Mouse (Mus musculus) midbrain, embryonic 14.5 days (tissue): ENCODE results near the gene Kat14. TPM values are rescaled to one million over a fixed set of nuclear protein-coding genes. Genes with fewer than 3 reads are reported as not detected.
A peak's percentile ranks its signal among the peaks of the same experiment; 100 is the strongest.
"Not testable (repeated sequence)": the region's sequence is repeated elsewhere in the genome, so short reads cannot be mapped to it uniquely, and the experiment has no call there.

ENCODE experiments used
- ATAC-seq: fragments of 200-750 bp; cut with Nextera tagmentation; 2 replicates; pipeline ENCODE4 v1.8.0; 2017; ENCODE audit warnings: moderate number of reproducible peaks, moderate library complexity; ENCODE audit not compliant: low FRiP score, low TSS enrichment
- DNase-seq: peaks from one replicate; pipeline ENCODE4 v3.0.0-alpha.2; 2015
- H3K27ac ChIP-seq: fragments of 300-500 bp; sonication (generic); replicated peaks from 2 replicates; pipeline ENCODE4 v1.5.1; 2014; ENCODE audit warnings: mild to moderate bottlenecking, low read depth, low read length, moderate library complexity
- H3K27me3 ChIP-seq: fragments of 300-500 bp; sonication (generic); 2 replicates; pipeline ENCODE4 v1.6.1; 2014; ENCODE audit warnings: low read length, control low read depth, mixed read lengths; ENCODE audit not compliant: control insufficient read depth, insufficient read depth
- H3K36me3 ChIP-seq: fragments of 300-500 bp; sonication (generic); 2 replicates; pipeline ENCODE4 v1.6.1; 2014; ENCODE audit warnings: low read length, control low read depth; ENCODE audit not compliant: control insufficient read depth, insufficient read depth
- H3K4me1 ChIP-seq: fragments of 300-500 bp; sonication (generic); 2 replicates; pipeline ENCODE4 v1.6.1; 2014; ENCODE audit warnings: mild to moderate bottlenecking, antibody characterized with exemption, low read length, control low read depth; ENCODE audit not compliant: control insufficient read depth, insufficient read depth
- H3K4me2 ChIP-seq: fragments of 300-500 bp; sonication (generic); 2 replicates; pipeline ENCODE4 v1.6.1; 2014; ENCODE audit warnings: mild to moderate bottlenecking, low read length, moderate library complexity
- H3K4me3 ChIP-seq: fragments of 300-500 bp; sonication (generic); replicated peaks from 2 replicates; pipeline ENCODE4 v1.5.1; 2014; ENCODE audit warnings: low read depth, low read length
- H3K9ac ChIP-seq: fragments of 300-500 bp; sonication (generic); replicated peaks from 2 replicates; pipeline ENCODE4 v1.6.1; 2014; ENCODE audit warnings: mild to moderate bottlenecking, low read length, moderate library complexity
- H3K9me3 ChIP-seq: fragments of 300-500 bp; sonication (generic); 2 replicates; pipeline ENCODE4 v1.6.1; 2016; ENCODE audit warnings: low read length, control low read depth, mixed read lengths; ENCODE audit not compliant: control insufficient read depth
- WGBS: fragments of 180-500 bp; shearing (Covaris S2); extraction: QIAGEN DNeasy Blood & Tissue Kit; methylation state at CpG from one replicate; pipeline ENCODE4 v1.1.7; 2014; 5-methylcytosine and 5-hydroxymethylcytosine counted together
- polyA plus RNA-seq: library from polyadenylated mRNA; unstranded; fragments of >200 nt; fragmentation: Nextera tagmentation; extraction: Ambion mirVana; gene quantifications from 2 replicates; pipeline ENCODE4 v1.2.1, GENCODE M21; 2014

Gene Kat14
- polyA plus RNA-seq, 1 experiment from 2014 or later = 25.5 TPM

DNA sequence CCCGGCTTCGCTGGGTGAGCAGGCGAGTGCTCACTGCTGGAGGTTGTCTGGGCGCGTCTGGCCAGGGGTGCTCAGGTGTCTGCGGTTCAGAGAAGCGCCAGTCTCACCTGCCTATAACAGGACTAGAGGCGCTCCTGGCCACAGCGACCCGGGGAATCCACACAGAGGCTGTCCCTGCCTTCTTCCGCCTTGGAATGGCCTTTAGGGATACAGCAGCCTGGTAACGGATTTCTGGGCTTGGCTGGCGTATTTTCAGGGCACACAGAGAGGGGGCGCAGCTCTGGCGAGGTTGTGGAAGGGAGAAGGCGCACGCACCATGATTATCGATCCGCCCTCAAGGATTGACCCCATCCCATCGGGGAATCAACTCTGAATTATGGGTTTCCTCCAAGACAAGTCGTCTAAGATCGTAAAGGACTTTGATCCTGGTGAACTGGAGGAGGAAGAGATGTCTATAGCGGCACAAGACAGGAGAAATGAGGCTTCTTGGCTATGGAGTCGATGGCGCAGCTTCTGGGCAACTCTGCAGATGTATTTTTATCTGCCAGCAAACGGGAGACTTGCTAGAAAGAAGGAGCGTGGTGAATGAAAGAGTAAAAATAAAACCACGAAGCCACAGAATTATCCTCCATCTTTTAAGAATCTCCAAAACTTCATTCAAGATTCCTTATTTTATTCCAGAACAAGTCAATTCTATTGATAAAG is 35.5 kb upstream of the Kat14 start:
- H3K9me3 ChIP-seq = no peaks in the 10 kb centered on the region
- no peaks in the 10 kb centered on the region for H3K36me3 ChIP-seq
- DNase-seq (peak; percentile 54), ATAC-seq (no peak)
- no peak overlapping the region for H3K9ac ChIP-seq
- no peak overlapping the region for H3K27ac ChIP-seq
- 6% methylated on average over 28 of the region's 28 CpGs for WGBS
- H3K4me2 ChIP-seq = peak overlapping the region; percentile 86
- peak overlapping the region; percentile 26 for H3K4me3 ChIP-seq
- peaks cover 53% of the 10 kb centered on the region for H3K27me3 ChIP-seq
- H3K4me1 ChIP-seq = peaks cover 22% of the 10 kb centered on the region

DNA sequence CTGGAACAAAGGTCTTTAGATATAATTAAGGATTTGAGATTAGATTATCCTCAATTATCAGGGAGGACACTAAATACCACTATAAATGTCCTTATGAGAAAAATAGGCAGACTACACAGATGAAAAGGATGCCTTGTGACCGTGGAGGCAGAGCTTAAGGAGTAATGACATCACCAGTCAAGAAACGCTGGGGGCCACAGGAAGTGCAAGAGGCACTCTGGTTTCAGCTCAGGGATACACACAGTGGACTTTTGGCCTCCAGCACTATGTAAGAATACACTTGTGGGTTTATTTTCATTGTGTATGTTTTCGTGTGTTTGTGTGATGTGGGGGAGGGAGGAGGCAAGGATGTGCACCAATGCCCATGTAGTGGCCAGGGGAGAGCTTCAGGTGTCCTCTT is 31.6 kb upstream of the Kat14 start:
- DNase-seq (no peak), ATAC-seq (no peak)
- Histone ChIP-seq H3K27ac (no peak overlapping the region), H3K4me2 (no peak overlapping the region), H3K9ac (no peak overlapping the region), H3K27me3 (peaks cover 19% of the 10 kb centered on the region), H3K36me3 (no peaks in the 10 kb centered on the region), H3K4me3 (no peak overlapping the region), H3K9me3 (no peaks in the 10 kb centered on the region), H3K4me1 (peaks cover 6% of the 10 kb centered on the region; the same call in 1 of the 2 replicates)
- WGBS = 78% methylated on average over 3 of the region's 3 CpGs

DNA sequence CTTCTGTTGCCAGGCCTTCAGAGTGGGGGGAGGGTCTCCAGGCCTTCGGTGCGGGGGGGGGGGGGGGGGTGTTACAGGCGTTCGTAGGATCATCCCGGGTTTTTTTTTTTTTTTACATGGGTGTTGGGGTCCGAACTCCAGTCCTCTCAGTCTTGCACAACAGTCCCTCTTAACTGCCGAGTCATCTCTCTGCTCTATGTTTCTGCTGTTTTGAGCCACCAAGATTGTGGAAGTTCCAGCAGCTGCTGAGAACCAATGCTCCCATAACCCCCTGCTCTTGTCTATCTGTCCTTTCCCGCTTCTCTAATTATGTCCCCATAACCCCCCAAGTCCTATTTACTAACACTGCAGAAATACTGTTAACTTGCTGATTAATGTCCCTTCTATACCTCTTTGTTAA is 31.1 kb upstream of the Kat14 start:
- no peak overlapping the region for H3K4me2 ChIP-seq
- DNase-seq = no peak
- ATAC-seq = no peak
- H3K27ac ChIP-seq = no peak overlapping the region
- H3K9me3 ChIP-seq = no peaks in the 10 kb centered on the region
- H3K4me1 ChIP-seq = peaks cover 4% of the 10 kb centered on the region; the same call in 1 of the 2 replicates
- peaks cover 16% of the 10 kb centered on the region for H3K27me3 ChIP-seq
- no peaks in the 10 kb centered on the region for H3K36me3 ChIP-seq
- no peak overlapping the region for H3K4me3 ChIP-seq
- H3K9ac ChIP-seq = no peak overlapping the region
- WGBS = 71% methylated on average over 6 of the region's 8 CpGs

DNA sequence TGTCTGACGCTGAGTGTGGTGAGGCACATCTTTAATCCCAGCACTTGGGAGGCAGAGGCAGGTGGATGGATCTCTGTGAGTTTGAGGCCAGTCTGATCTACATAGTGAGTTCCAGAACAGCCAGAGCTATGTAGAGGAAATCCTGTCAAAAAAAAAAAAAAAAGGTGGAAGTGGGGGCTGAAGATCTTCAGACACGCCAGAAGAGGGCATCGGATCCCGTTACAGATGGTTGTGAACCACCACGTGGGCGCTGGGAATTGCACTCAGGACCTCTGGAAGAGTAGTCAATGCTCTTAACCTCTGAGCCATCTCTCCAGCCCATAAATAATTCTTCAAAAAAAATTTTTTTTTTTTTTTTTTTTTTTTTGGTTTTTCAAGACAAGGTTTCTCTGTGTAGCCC is 30.6 kb upstream of the Kat14 start:
- WGBS = 80% methylated on average over 6 of the region's 6 CpGs
- H3K36me3 ChIP-seq, H3K4me3 ChIP-seq, H3K27ac ChIP-seq, H3K9me3 ChIP-seq, H3K4me1 ChIP-seq, ATAC-seq, H3K4me2 ChIP-seq, DNase-seq, H3K9ac ChIP-seq: not testable (repeated sequence)
- H3K27me3 ChIP-seq = peaks cover 15% of the 10 kb centered on the region

DNA sequence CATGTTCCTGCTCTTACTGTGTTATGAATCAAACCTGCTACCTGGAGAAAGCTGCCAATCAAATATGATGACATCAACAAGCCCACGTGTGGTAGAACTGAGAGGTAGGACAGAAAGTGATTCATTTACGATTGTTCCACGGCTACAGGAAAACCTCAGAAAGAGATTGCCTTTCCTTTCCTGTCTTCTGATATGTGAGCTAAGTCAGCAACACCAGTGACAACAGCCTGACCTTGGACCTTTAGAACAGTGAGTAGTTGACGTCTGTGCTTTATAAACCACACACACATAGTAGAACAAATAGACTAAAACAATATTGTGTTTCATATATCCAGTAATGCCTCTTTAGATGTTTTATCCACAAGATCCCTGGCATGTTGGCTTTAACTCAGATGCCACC is 25.6 kb upstream of the Kat14 start:
- Histone ChIP-seq H3K4me2 (no peak overlapping the region), H3K4me3 (no peak overlapping the region), H3K4me1 (no peaks in the 10 kb centered on the region), H3K36me3 (no peaks in the 10 kb centered on the region), H3K27me3 (no peaks in the 10 kb centered on the region), H3K9me3 (no peaks in the 10 kb centered on the region), H3K9ac (no peak overlapping the region), H3K27ac (no peak overlapping the region)
- 85% methylated on average over 4 of the region's 4 CpGs for WGBS
- no peak for ATAC-seq
- no peak for DNase-seq

DNA sequence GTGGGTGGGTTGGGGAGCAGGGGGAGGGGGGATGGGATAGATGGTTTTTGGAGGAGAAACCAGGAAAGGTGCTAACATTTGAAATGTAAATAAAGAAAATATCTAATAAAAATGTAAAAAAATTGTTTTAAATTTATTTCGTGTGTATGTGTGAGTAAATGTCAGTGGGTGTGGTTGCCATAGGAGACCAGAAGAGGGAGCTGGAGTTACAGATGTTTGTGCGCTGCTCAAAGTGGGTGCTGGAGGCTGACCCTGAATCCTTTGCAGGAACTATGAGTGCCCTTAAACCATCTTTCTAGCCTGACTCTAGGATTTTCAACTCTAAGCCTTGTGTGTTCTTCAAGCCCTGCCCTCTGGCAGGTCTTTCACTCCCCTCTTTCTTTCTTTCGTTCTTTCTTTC is 20.3 kb upstream of the Kat14 start:
- Histone ChIP-seq H3K27me3 (no peaks in the 10 kb centered on the region), H3K4me2 (no peak overlapping the region), H3K4me1 (no peaks in the 10 kb centered on the region), H3K4me3 (no peak overlapping the region), H3K36me3 (no peaks in the 10 kb centered on the region), H3K9me3 (no peaks in the 10 kb centered on the region), H3K27ac (no peak overlapping the region), H3K9ac (no peak overlapping the region)
- 63% methylated on average over 3 of the region's 3 CpGs for WGBS
- ATAC-seq (no peak), DNase-seq (no peak)

DNA sequence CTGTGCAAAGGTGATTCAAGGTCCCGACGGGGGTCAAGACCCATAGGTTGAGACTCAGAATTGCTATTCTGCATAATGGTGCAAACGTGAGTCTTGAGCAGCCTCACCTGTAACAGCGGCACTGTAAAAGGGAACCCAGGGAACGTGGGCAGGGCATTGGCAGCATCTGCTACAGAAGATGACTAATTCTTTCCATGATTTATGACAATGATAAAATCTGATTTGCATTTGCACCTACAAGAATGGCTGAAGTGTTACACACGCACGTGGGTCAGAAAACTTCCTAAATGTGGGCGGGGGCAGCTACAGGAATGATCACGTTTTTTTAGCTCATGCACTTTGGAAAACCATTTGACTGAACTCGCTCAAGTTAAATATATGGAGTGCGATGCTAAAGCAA is 15.9 kb upstream of the Kat14 start:
- no peak for DNase-seq

DNA sequence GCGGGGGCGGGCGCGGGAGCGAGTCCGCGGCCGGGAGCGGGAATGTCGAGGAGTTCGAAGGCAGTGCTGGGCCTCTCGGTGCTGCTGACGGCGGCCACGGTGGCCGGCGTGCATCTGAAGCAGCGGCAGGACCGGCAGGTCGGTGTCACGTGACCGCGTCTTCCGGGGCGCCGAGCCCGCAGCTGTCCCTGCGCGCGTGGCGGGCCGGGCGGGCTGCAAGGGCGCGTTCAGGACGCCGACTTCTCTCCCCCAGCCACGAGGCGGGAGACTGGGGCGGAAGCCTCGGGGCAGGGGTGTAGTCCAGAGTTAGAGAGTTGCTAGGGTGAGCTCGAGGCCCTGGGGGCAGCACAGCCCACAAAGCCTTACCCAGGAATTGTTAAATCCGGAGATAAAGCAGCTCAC is 238 bp downstream of the Kat14 start:
- Histone ChIP-seq H3K9ac (peak overlapping the region; percentile 82), H3K9me3 (no peaks in the 10 kb centered on the region), H3K4me3 (peak overlapping the region; percentile 93), H3K36me3 (peaks cover 11% of the 10 kb centered on the region), H3K27ac (peak overlapping the region; percentile 95), H3K4me1 (peaks cover 9% of the 10 kb centered on the region; the same call in 1 of the 2 replicates), H3K27me3 (no peaks in the 10 kb centered on the region), H3K4me2 (peak overlapping the region; percentile 62)
- DNase-seq (peak; percentile 85), ATAC-seq (peak; percentile 91)
- under 1% methylated on average over 39 of the region's 43 CpGs for WGBS

More for the DNA sequence above, 15.9 kb upstream of the Kat14 start:
- Histone ChIP-seq H3K9me3 (no peaks in the 10 kb centered on the region), H3K9ac (no peak overlapping the region), H3K27ac (no peak overlapping the region), H3K27me3 (no peaks in the 10 kb centered on the region), H3K4me2 (no peak overlapping the region), H3K4me1 (no peaks in the 10 kb centered on the region), H3K36me3 (no peaks in the 10 kb centered on the region), H3K4me3 (no peak overlapping the region)
- no peak for ATAC-seq
- WGBS = 93% methylated on average over 11 of the region's 11 CpGs

DNA sequence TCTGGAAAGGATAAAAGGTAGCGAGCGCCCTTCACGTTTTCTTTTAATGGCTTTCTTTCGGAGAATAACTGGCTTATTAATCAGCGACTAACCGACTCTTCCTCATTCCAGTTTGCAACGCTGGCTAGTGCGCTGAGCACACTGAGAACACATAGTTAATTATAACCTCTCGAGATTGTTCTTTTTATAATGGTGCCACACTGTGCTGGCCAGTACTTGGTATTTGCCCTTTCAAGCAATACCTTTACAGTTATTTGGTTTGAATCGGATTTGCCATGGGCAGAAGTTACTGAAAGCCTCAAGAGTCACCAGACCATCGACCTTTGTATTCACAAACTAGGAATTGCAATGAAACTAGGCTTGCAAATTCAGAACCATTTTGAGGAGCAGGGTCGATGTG is 728 bp downstream of the Kat14 start:
- WGBS = under 1% methylated on average over 12 of the region's 12 CpGs
- H3K4me3 ChIP-seq = peak overlapping the region; percentile 93
- H3K27ac ChIP-seq = peak overlapping the region; percentile 95
- ATAC-seq = no peak
- DNase-seq = no peak
- no peaks in the 10 kb centered on the region for H3K27me3 ChIP-seq
- peaks cover 15% of the 10 kb centered on the region for H3K36me3 ChIP-seq
- peak overlapping the region; percentile 82 for H3K9ac ChIP-seq
- peaks cover 9% of the 10 kb centered on the region; the same call in 1 of the 2 replicates for H3K4me1 ChIP-seq
- H3K9me3 ChIP-seq = no peaks in the 10 kb centered on the region
- peak overlapping the region; percentile 62 for H3K4me2 ChIP-seq
